Mouse (Mus musculus): ENCODE measurements at regions not wholly inside any gene's neighbourhood (a gene's known extent, or its start where the extent isn't known, plus 50 kb on each side); places are given as distances from the start of the nearest gene placed in this dataset.

- ATAC-seq, result no peak
Observed at GRCm38 (mm10) chr10:16600041-16600440, 1123.0 kb upstream of the Cited2 start.

GRCm38 (mm10) chr10:16600551-16601224 is 1122.3 kb upstream of the Cited2 start:
- ATAC-seq, result peak; percentile 92

DNA sequence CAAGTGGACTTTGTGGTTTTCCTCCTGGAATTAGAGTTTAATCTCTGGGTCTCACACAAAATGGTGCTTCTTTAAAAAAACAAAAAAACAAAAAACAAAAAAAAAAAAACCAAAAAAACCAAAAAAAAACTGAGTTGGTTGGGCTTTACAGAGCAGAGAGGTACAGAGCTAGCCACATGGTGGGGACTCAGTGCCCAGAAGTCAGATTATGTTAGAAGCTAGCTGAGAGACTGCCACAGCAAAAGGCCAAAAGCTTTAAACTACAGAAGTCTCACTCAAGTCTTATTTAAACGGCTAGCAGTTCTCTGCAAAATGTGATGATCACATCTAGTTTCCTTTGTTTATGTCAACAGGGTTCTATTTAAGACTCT is 1121.8 kb upstream of the Cited2 start:
- no peak for ATAC-seq

GRCm38 (mm10) chr10:16608339-16608738 is 1114.7 kb upstream of the Cited2 start:
- no peak for ATAC-seq

DNA sequence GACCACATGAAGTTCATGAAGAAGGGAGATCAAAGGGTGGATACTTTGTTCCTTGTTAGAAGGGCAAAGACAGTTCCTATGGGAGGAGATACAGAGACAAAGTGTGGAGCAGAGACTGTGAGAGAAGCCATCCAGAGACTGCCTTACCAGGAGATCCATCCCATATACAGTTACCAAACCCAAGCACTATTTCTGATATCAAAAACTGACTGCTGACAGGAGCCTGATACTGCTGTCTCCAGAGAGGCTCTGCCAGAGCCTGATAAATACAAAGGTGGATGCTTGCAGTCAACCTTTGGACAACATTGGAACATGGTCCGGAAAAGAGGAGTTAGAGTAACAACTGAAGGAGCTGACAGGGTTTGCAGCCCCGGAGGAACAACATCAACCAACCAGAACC is 1104.3 kb upstream of the Cited2 start:
- ATAC-seq, result no peak

- no peak for ATAC-seq
Observed at GRCm38 (mm10) chr10:16619584-16619983, 1103.4 kb upstream of the Cited2 start.

GRCm38 (mm10) chr10:16620804-16621559 is 1102.0 kb upstream of the Cited2 start:
- no peak for ATAC-seq

DNA sequence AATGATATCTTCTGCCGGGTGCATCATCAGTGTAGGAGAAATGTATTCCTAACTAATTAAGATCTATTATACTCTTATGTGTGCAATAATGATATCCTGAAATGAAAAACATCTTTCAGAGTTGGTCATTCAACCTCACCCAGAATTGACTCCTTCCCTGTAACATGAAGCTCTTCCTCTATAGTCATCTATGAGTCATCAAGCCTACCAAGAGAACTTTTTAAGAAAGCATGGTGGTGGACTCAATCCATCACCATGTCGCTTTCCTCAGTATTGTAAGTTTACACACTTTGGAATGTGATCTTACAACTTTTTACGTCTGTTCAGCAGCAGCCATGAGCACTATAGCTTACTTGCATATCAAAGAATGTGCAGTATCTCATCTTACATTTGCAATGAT is 1100.2 kb upstream of the Cited2 start:
- no peak for ATAC-seq

GRCm38 (mm10) chr10:16633236-16633635 is 1089.8 kb upstream of the Cited2 start:
- no peak for ATAC-seq

- ATAC-seq, result no peak
Observed at GRCm38 (mm10) chr10:16635463-16635862, 1087.6 kb upstream of the Cited2 start.

DNA sequence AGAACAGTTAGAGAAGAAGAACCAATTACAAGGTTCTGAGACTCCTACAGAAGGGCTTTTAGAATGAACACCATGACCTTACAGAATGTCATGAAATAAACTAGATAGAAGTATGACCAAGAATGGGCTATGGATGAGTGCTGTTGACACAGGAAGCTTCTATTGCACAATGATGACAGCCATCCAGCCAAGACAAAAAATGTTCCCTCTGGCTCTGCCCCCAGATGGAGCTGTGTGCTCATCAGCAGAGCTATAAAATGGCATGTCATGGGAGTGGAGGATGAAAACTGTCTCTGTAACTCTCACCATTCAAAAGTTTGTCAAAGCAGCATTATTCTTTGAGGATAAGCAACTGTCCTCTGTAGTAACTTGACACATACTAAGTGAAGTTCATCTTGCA is 1086.0 kb upstream of the Cited2 start:
- ATAC-seq, result peak; percentile 49

DNA sequence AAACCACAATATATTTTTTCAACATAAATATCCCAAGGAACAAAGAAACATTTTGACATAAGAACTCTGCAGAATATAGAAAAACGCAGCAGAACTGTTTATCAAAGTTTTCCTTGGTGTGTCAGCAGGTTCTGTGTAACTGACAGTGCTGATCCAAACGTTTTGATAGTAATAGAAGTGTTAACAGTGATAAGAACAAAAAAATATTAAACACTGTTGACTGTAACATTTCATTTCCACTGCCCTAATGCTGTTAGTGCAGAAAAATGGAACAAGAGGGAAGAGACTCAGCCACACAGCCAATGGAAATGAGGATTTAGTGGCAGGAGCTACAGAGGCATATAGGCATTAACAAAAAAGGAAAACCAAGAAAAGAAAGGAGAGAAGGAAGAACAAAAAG is 1084.9 kb upstream of the Cited2 start:
- no peak for ATAC-seq

DNA sequence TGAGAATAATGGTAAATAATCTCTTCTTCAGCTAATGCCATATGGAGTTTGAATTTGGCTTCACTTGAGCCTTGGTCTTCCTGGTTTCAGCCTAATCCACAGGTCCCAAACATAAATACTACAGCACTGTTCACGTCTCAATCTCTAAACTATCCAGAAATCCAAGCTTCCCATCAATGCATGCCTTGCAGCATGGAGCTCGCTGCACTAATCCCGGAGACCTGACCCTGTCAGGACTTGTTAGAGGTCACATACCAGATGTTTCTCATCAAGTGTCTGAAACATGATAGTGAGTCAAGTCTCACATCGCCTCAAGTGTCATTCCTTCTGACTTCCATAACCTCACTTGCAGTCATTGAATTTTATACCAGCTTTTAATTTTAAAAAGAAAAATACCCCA is 1082.9 kb upstream of the Cited2 start:
- ATAC-seq, result no peak

DNA sequence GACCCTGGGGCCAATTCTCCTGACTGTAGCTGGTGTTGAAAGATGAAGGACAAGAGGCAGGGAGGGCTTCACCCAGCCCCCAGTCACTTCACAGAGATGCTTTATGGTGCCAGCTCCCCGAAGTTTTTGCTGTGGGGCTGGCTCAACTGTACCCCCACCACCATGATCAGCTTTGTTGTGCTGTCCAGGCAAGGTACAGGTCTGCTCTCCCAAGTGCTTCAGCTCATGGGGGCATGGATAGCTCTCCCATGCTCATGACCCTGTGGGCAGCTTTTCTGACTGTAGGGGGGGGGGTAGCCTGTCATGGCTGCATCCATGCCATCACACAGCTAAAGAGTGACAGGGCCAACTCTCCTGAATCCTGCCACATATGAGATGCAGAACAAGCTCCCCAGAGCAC is 1072.9 kb upstream of the Cited2 start:
- ATAC-seq, result no peak

DNA sequence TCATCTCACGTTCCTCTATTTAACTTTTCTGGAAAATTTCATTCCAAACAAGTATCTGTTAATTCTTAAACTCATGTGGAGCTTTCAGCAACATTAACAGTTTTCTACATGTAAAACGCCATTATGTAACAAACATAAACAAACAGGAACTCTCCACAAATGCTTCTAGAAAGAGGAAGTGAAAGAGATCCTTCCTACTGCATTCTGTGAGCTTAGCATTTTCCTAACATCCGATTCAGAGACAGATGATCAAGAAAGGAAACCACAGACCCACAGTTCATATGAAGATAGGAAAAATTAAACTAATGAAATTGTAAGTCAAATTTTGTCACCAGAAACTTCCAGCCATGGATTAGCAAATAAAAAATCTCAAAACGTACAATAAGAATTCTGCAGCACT is 1070.6 kb upstream of the Cited2 start:
- no peak for ATAC-seq

DNA sequence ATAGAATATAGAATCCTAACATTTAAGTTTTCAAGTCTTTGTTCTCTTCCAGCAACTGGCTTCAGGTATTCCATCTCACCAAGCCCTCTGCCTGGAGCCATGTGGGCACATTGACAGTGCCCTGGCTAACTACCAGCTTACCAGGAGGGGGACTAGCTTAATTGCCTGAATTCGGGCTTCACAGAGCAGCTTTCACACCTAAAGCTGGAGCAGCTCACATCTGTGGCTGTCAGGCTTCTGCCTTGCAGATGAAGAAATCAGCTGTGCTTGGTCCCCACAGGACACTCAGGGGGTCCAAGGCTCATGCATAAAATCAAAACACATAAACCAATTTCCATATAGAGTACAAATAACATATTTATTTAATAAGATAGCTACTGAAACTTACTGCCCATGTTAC is 1058.5 kb upstream of the Cited2 start:
- ATAC-seq, result no peak

DNA sequence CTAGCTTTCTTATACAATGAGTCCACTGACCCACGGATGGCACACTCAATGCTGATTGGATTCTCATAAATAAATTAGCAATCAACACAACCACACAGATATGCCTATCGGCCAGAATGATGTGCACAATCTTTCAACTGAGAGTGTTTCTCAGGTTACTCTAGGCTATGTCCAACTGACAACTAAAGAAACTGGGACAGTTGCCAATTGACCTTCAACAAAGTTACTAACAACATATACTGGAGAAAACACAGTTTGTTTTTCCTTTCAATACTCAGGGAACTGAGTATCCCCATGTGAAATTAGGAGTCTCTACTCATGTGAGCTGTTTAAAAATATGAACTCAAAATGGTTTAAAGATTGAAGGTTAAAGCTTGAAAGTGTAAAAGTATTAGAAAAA is 1052.7 kb upstream of the Cited2 start:
- ATAC-seq, result no peak

DNA sequence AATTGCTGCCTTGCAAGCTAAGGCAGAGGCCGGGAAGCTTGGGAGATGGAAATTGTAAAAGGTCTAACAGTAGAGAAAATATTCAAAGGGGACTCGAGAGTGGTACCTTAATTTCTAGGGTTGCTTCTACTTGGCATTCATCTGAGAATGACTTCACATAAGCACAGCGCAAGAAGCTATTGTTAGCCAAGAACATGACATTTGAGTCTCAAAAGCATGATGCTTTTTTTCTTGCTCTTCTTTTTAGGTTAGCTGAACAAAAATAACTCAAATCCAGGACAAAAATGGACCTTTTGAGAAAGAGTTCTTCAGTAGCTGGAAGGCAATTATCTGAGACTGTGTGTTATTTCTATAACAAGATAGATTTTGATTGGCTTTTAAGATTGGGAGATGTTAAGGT is 1042.0 kb upstream of the Cited2 start:
- no peak for ATAC-seq

DNA sequence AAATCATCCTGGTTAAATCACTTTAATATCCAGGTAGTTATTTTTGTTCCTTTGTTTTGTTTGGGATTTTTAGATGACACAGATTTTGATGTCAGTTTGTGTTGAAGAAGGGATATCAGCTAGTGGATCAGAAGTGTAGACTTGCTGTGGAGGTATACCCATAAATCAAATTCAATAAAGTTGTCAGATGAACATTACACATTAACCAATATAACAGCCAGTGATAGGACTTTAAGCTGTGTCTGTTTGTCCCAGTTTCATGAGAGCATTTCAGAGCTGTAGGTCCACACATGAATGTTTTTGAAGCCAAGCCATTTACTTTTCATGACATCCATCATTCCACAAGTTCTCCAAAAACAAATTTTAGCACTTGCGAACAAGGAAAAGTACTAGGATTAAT is 1037.7 kb upstream of the Cited2 start:
- ATAC-seq, result no peak

DNA sequence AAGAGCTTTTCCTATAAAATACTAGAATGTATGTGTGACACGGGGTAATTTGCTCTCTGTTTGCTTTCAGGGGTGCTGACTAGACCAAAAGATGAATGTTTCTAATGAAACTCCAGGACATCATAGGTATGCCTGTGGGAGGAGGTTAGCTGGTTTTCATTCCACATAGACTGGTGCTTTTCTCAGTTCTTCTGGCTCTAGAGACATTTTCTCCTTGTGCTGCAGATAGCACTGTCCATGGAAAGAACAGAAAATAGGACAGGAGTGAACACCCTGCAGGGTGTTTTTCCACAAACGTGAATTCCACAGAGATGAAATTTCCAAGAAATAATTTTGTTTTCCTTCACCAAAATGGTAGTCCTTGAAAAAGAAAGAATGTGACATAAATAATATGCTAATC is 1016.0 kb upstream of the Cited2 start:
- ATAC-seq, result no peak

DNA sequence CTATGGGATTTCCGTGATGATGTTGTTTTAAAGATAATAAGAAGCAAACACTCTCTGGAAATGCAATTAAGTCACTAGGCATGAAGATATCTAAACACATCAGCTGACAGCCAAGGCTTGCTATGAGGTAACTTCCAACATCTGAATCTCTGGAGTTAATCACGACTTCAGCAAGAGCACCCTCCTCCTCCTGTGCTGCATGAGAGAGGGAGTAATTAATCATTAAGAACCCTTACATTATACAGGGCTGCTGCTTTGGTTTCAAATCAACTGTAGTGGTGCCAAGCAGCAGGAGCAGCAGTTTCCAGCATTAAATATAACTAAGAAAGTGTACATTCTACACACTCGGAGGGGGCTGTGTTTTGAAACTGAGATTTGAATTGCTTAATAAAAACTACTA is 1009.9 kb upstream of the Cited2 start:
- no peak for ATAC-seq

DNA sequence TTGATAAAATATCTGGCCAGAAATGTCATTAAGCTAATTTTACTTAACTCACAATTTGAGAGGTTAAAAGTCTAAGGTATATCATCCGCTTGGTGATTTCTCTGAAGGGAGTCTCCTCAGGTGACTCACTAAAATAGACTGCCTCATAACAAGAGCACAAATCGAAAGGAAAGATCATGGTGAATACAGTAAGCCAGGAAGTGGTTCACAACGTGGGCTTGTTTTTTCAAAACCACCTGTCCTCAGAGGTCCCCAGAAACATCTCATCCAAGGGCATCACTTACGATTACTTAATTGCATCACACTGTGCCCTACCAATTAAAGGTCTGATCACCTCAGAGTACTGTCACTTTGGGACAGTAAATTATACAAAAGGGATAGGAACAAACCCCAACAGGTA is 1009.0 kb upstream of the Cited2 start:
- peak; percentile 97 for ATAC-seq

- ATAC-seq, result peak; percentile 25
Observed at GRCm38 (mm10) chr10:16714526-16714925, 1008.5 kb upstream of the Cited2 start.

- peak; percentile 71 for ATAC-seq
Observed at GRCm38 (mm10) chr10:16742246-16742645, 980.8 kb upstream of the Cited2 start.

GRCm38 (mm10) chr10:16751546-16751945 is 971.5 kb upstream of the Cited2 start:
- ATAC-seq, result peak; percentile 75

Data from CD4-positive, CD25-positive, alpha-beta regulatory T cell, adult 4 months (primary cell).